Mouse (Mus musculus) limb, embryonic 14.5 days (tissue): ENCODE results near the gene Ccl8. TPM values are rescaled to one million over a fixed set of nuclear protein-coding genes. Genes with fewer than 3 reads are reported as not detected.

ENCODE experiments used
- ATAC-seq: fragments of 200-750 bp; cut with Nextera tagmentation; 2 replicates; pipeline ENCODE4 v1.8.0; 2017; ENCODE audit warnings: low read depth, moderate number of reproducible peaks, moderate TSS enrichment; ENCODE audit not compliant: low FRiP score
- DNase-seq: peaks from one replicate; pipeline ENCODE4 v3.0.0-alpha.2; 2015; ENCODE audit warnings: low spot score
- H3K27ac ChIP-seq: fragments of 300-500 bp; sonication (generic); replicated peaks from 2 replicates; pipeline ENCODE4 v1.5.1; 2014; ENCODE audit warnings: low read depth, mild to moderate bottlenecking, low read length, moderate library complexity, mixed read lengths
- H3K27me3 ChIP-seq: fragments of 300-500 bp; sonication (generic); 2 replicates; pipeline ENCODE4 v1.6.1; 2014; ENCODE audit warnings: low read length, mixed read lengths; ENCODE audit not compliant: control insufficient read depth, insufficient read depth
- H3K36me3 ChIP-seq: fragments of 300-500 bp; sonication (generic); 2 replicates; pipeline ENCODE4 v1.6.1; 2014; ENCODE audit warnings: mild to moderate bottlenecking, low read length, moderate library complexity, mixed read lengths; ENCODE audit not compliant: control insufficient read depth, insufficient read depth
- H3K4me1 ChIP-seq: fragments of 300-500 bp; sonication (generic); 2 replicates; pipeline ENCODE4 v1.6.1; 2014; ENCODE audit warnings: antibody characterized with exemption, low read length, mixed read lengths; ENCODE audit not compliant: control insufficient read depth, insufficient read depth
- H3K4me2 ChIP-seq: fragments of 300-500 bp; sonication (generic); replicated peaks from 2 replicates; pipeline ENCODE4 v1.6.1; 2014; ENCODE audit warnings: low read depth, mild to moderate bottlenecking, low read length, moderate library complexity; ENCODE audit not compliant: severe bottlenecking
- H3K4me3 ChIP-seq: fragments of 300-500 bp; sonication (generic); replicated peaks from 2 replicates; pipeline ENCODE4 v1.5.1; 2014; ENCODE audit warnings: low read length
- H3K9ac ChIP-seq: fragments of 300-500 bp; sonication (generic); 2 replicates; pipeline ENCODE4 v1.6.1; 2014; ENCODE audit warnings: mild to moderate bottlenecking, low read depth, low read length, moderate library complexity; ENCODE audit not compliant: severe bottlenecking
- H3K9me3 ChIP-seq: fragments of 300-500 bp; sonication (generic); 2 replicates; pipeline ENCODE4 v1.6.1; 2016; ENCODE audit warnings: low read length; ENCODE audit not compliant: control insufficient read depth
- POLR2A ChIP-seq: fragments of 200-500 bp; IDR thresholded peaks from 2 replicates; pipeline ENCODE4 v1.8.0; 2012; ENCODE audit warnings: inconsistent platforms, mild to moderate bottlenecking, moderate library complexity, borderline replicate concordance; ENCODE audit not compliant: insufficient read depth, insufficient read length; ENCODE audit errors: extremely low read depth
- WGBS: fragments of 180-500 bp; shearing (Covaris S2); extraction: QIAGEN DNeasy Blood & Tissue Kit; methylation state at CpG from one replicate; pipeline ENCODE4 v1.1.7; 2014; 5-methylcytosine and 5-hydroxymethylcytosine counted together
- polyA plus RNA-seq, 2 experiments: library from polyadenylated mRNA; depleted of rRNA in 1 of 2; stranded (reverse) in 1 of 2; unstranded in 1 of 2; fragments of >200 nt; fragmentation: Nextera tagmentation in 1 of 2; extraction: Ambion mirVana in 1 of 2; gene quantifications; 2 replicates each; pipeline versions ENCODE4 v1.2.1 to v1.2.3; 2012 to 2014

Gene Ccl8
- polyA plus RNA-seq, 2 experiments, result not detected

DNA sequence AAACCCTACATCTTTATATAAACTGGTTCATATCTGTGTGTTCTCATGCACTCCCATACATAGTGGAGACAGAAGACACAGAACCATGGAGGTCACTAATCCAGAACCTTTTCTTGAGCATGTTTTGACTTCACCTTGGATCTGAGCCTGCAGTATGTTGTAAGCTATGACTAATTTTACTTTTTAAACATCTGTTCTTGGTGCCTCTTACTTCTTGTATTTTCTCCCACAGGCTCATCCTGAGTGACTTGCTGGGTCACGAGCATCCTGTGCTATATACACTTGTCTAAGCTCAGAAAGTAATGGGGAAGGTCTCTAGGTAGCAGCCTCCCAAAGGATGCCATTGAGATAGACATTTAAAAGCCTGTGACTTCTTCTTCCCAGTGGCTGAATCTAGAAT, 18.0 kb downstream of the Ccl8 start:
- ATAC-seq, result no peak
- no peaks in the 10 kb centered on the region for H3K27me3 ChIP-seq
- no peaks in the 10 kb centered on the region for H3K9me3 ChIP-seq
- H3K4me3 ChIP-seq, result no peak overlapping the region
- no peaks in the 10 kb centered on the region for H3K36me3 ChIP-seq
- no peak overlapping the region for H3K9ac ChIP-seq
- no peak overlapping the region for H3K4me2 ChIP-seq
- H3K4me1 ChIP-seq, result no peaks in the 10 kb centered on the region
- no peak overlapping the region for H3K27ac ChIP-seq
- DNase-seq, result no peak
- WGBS, result 68% methylated on average over 1 of the region's 1 CpGs
- no peak for TF ChIP-seq POLR2A

DNA sequence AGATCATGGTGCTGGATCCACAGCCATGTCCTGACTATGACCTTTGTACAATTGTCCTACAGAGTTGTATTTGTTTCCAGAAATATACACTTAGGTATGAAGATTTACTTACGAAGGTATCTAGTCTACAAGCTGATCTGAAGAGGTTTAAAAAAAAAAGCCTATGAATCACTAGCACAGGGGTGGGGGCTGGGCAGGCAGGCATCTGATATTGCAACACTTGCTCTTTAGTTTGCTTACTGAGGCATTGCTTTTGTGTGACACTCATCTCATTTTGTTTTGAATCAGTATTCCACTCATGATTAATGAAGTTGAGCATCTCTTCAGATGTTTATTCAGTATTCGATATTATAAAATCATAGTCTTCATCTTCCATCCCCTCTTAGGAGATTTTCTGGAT, 21.2 kb downstream of the Ccl8 start:
- DNase-seq, result no peak
- H3K9ac ChIP-seq, result no peak overlapping the region
- H3K36me3 ChIP-seq, result no peaks in the 10 kb centered on the region
- H3K4me3 ChIP-seq, result no peak overlapping the region
- 92% methylated on average over 2 of the region's 2 CpGs for WGBS
- TF ChIP-seq POLR2A, result no peak
- no peak for ATAC-seq
- H3K27me3 ChIP-seq, result no peaks in the 10 kb centered on the region
- no peak overlapping the region for H3K27ac ChIP-seq
- peaks cover 10% of the 10 kb centered on the region for H3K4me1 ChIP-seq
- H3K4me2 ChIP-seq, result no peak overlapping the region
- no peaks in the 10 kb centered on the region for H3K9me3 ChIP-seq

DNA sequence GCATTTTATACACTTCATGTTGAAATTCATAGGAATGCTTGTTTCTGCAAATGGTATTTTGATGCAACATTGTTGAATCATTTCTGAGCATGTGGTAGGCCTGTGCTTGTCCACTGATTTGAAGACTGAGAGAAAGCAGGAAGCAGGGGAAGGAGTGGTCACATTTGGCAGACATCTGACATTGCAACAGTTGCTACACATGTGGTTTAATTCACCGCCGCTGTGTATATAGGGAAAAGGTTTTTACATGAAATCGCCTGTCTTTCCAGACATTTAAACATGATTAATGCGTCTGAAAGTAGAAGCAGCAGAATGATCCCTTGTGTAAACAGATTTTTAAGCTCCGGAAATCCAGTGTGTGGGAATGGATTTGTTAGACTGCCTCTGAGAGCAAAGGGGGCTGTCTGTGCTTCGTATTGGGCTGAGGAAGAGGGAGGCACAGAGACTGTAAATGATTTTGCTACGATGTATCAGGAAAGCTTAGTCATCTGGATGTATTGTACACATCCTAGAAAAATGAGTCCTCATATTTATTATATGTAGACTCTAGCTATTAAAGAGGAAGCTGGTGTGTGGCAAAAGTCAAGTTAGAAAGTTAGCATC, 24.6 kb downstream of the Ccl8 start:
- no peak overlapping the region for H3K9ac ChIP-seq
- ATAC-seq, result peak; percentile 78
- H3K27me3 ChIP-seq, result no peaks in the 10 kb centered on the region
- no peaks in the 10 kb centered on the region for H3K9me3 ChIP-seq
- H3K4me2 ChIP-seq, result no peak overlapping the region
- 0 out of 2 replicates have a peak overlapping the region, but pooled peaks have one; percentile 22 for H3K27ac ChIP-seq
- 22% methylated on average over 7 of the region's 7 CpGs for WGBS
- no peak for TF ChIP-seq POLR2A
- peak; percentile 80 for DNase-seq
- no peak overlapping the region for H3K4me3 ChIP-seq
- no peaks in the 10 kb centered on the region for H3K36me3 ChIP-seq
- peaks cover 10% of the 10 kb centered on the region for H3K4me1 ChIP-seq

DNA sequence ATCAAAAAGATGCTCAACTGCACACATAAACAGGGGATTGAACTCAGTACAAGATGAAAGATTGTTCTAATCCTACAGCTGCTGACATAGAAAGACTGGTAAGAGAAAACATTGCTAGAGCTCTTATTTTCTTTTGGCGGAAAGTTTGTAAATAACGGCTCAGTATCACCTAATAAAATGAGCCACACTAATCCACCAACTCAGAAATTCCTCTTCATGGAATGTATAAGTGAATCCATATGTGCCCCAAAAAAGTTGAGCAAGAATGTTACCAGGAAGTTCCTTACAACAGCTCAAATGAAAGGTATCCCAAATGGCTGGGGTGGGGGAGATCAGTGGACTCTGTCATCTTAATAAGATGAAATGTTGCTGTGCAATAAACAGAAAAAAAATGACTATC, 44.1 kb downstream of the Ccl8 start:
- Histone ChIP-seq H3K27me3 (no peaks in the 10 kb centered on the region), H3K4me1 (no peaks in the 10 kb centered on the region), H3K27ac (no peak overlapping the region), H3K9ac (no peak overlapping the region), H3K4me3 (no peak overlapping the region), H3K36me3 (no peaks in the 10 kb centered on the region), H3K4me2 (no peak overlapping the region), H3K9me3 (no peaks in the 10 kb centered on the region)
- DNase-seq (peak; percentile 7), ATAC-seq (no peak)
- TF ChIP-seq POLR2A, result no peak
- WGBS, result 18% methylated on average over 2 of the region's 2 CpGs

DNA sequence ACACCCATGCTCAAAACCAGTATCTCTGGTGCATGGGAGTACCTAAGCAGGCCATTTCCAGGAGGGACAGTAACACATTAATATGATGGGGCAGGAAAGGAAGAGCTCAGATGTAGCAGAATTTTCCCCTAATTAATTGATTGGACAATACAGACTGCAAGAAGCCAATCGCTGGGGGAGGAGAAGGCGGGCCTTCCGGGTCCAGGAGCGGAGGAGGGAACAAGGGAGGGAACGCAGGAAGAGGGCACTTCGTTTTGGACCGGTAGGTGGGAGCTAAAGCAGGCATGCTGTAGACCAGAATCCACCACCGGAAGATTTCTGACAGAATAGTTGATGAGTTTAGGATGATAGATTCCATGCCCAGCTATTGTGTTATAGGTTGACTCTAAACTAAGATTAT, 48.3 kb downstream of the Ccl8 start:
- no peaks in the 10 kb centered on the region for H3K27me3 ChIP-seq
- no peaks in the 10 kb centered on the region for H3K9me3 ChIP-seq
- no peak overlapping the region for H3K9ac ChIP-seq
- no peak for DNase-seq
- no peak for ATAC-seq
- no peak overlapping the region for H3K27ac ChIP-seq
- H3K4me2 ChIP-seq, result no peak overlapping the region
- TF ChIP-seq POLR2A, result no peak
- 75% methylated on average over 8 of the region's 8 CpGs for WGBS
- no peaks in the 10 kb centered on the region for H3K36me3 ChIP-seq
- H3K4me1 ChIP-seq, result no peaks in the 10 kb centered on the region
- no peak overlapping the region for H3K4me3 ChIP-seq

Other genes starting within 250 kb of the Ccl8 start
- gene Asic2, start 146.7 kb upstream of the Ccl8 start, polyA plus RNA-seq (2012; rRNA removed), result 1.3 and 1.5 TPM in 2 replicates
- gene Asic2, start 146.7 kb upstream of the Ccl8 start, polyA plus RNA-seq (2014; fragmentation: Nextera tagmentation; extraction: Ambion mirVana), result 0.62 and 0.72 TPM in 2 replicates
- gene Ccl2, start 79.6 kb upstream of the Ccl8 start, polyA plus RNA-seq (2012; rRNA removed), result 4.7 and 7.0 TPM in 2 replicates
- gene Ccl2, start 79.6 kb upstream of the Ccl8 start, polyA plus RNA-seq (2014; fragmentation: Nextera tagmentation; extraction: Ambion mirVana), result 6.3 and 7.7 TPM in 2 replicates
- not detected in 2 replicates for gene Gm17268, start 76.6 kb upstream of the Ccl8 start, polyA plus RNA-seq (2012; rRNA removed)
- not detected in 2 replicates for gene Gm17268, start 76.6 kb upstream of the Ccl8 start, polyA plus RNA-seq (2014; fragmentation: Nextera tagmentation; extraction: Ambion mirVana)
- 1.2 and 1.5 TPM in 2 replicates for gene Ccl7, start 69.5 kb upstream of the Ccl8 start, polyA plus RNA-seq (2012; rRNA removed)
- gene Ccl7, start 69.5 kb upstream of the Ccl8 start, polyA plus RNA-seq (2014; fragmentation: Nextera tagmentation; extraction: Ambion mirVana), result 4.3 and 4.6 TPM in 2 replicates
- 4.3 and 5.8 TPM in 2 replicates for gene Ccl11, start 57.4 kb upstream of the Ccl8 start, polyA plus RNA-seq (2012; rRNA removed)
- 4.0 and 4.9 TPM in 2 replicates for gene Ccl11, start 57.4 kb upstream of the Ccl8 start, polyA plus RNA-seq (2014; fragmentation: Nextera tagmentation; extraction: Ambion mirVana)
- gene Ccl12, start 13.3 kb upstream of the Ccl8 start, polyA plus RNA-seq (2012; rRNA removed), result 4.0 and 4.6 TPM in 2 replicates
- 5.0 and 5.3 TPM in 2 replicates for gene Ccl12, start 13.3 kb upstream of the Ccl8 start, polyA plus RNA-seq (2014; fragmentation: Nextera tagmentation; extraction: Ambion mirVana)
- gene Ccl1, start 190.5 kb downstream of the Ccl8 start, polyA plus RNA-seq (2012; rRNA removed), result not detected in 2 replicates
- not detected in 2 replicates for gene Ccl1, start 190.5 kb downstream of the Ccl8 start, polyA plus RNA-seq (2014; fragmentation: Nextera tagmentation; extraction: Ambion mirVana)